Mouse (Mus musculus) forebrain, embryonic 10.5 days (tissue): Measurements from ENCODE around the gene Lipa. TPM values are rescaled to one million over a fixed set of nuclear protein-coding genes. Genes with fewer than 3 reads are reported as not detected.

ENCODE experiments used
- DNase-seq: peaks from one replicate; pipeline ENCODE4 v3.0.0-alpha.2; 2017; ENCODE audit warnings: low spot score; ENCODE audit errors: extremely low spot score
- H3K27ac ChIP-seq: fragments of 300-500 bp; sonication (generic); 2 replicates; pipeline ENCODE4 v1.5.1; 2016; ENCODE audit warnings: mild to moderate bottlenecking
- H3K27me3 ChIP-seq: fragments of 300-500 bp; sonication (generic); 2 replicates; pipeline ENCODE4 v1.6.1; 2016; ENCODE audit warnings: mild to moderate bottlenecking; ENCODE audit not compliant: poor library complexity, severe bottlenecking
- H3K36me3 ChIP-seq: fragments of 300-500 bp; sonication (generic); replicated peaks from 2 replicates; pipeline ENCODE4 v1.6.1; 2016; ENCODE audit warnings: mild to moderate bottlenecking, moderate library complexity
- H3K4me1 ChIP-seq: fragments of 300-500 bp; sonication (generic); 2 replicates; pipeline ENCODE4 v1.6.1; 2016
- H3K4me3 ChIP-seq: fragments of 300-500 bp; sonication (generic); 2 replicates; pipeline ENCODE4 v1.5.1; 2016; ENCODE audit warnings: mild to moderate bottlenecking, moderate library complexity
- H3K9me3 ChIP-seq: fragments of 300-500 bp; sonication (generic); 2 replicates; pipeline ENCODE4 v1.6.1; 2016; ENCODE audit warnings: mild to moderate bottlenecking, moderate library complexity
- WGBS: fragments of 180-500 bp; shearing (Covaris S2); methylation state at CpG from one replicate; pipeline ENCODE4 v1.1.7; 2016; 5-methylcytosine and 5-hydroxymethylcytosine counted together
- polyA plus RNA-seq: library from polyadenylated mRNA; unstranded; fragments of >200 nt; fragmentation: Nextera tagmentation; extraction: Ambion mirVana; gene quantifications from 2 replicates; pipeline ENCODE4 v1.2.1, GENCODE M21; 2016

Gene Lipa
- polyA plus RNA-seq, 1 experiment from 2014 or later: 15.8 TPM

GRCm38 (mm10) chr19:34474991-34475971 is 52.0 kb downstream of the Lipa start, which contains the start of gene Ch25h:
Gene Ch25h (minus strand): TSS chr19:34475164.
- 1% methylated on average over 35 of the region's 35 CpGs for whole genome bisulfite sequencing
- Histone ChIP-seq H3K27ac (peak within 1 kb of the TSS; percentile 35; the same call in 1 of the 2 replicates), H3K4me1 (peaks cover 21% of the 10 kb centered on the region), H3K9me3 (no peaks in the 10 kb centered on the region), H3K36me3 (no peaks in the 10 kb centered on the region), H3K27me3 (peaks cover 78% of the 10 kb centered on the region), H3K4me3 (peak within 1 kb of the TSS; percentile 62)
- peak; percentile 55 for DNase-seq

DNA sequence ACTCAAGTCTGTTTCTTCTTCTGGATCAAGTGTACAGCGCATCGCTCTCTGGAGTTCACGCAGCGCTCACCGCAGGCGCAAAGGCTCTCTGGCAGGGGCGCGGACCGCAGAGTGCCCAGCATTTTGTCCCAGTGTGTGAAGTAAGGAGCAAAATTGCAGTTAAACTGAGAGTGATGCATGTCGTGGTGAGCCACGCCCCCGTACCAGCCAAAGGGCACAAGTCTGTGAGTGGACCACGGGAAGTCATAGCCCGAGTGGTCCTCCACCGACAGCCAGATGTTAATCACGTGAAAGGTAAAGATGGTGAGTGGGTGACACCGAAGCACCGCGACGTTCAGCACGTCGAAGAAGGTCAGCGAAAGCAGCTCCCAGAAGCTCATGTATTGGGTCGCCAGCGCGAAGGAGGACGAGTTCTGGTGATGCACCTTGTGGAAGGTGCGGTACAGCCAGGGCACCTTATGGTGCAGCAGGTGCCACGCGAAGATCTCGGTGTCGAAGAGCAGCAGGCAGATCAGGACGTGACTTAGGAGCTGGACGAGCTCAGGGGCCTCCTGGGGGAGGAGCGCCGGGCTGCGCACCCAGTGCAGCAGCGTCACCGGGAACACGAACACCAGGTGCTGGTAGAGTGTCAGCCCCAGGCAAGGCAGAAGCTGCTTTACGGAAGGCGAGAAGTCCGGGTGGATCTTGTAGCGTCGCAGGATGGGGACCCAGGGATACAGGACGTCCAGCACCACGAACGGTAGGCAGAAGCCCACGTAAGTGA is 52.9 kb downstream of the Lipa start:
- WGBS: 7% methylated on average over 49 of the region's 49 CpGs
- peak; percentile 23 for DNase-seq
- H3K27me3 ChIP-seq: peaks cover 82% of the 10 kb centered on the region
- no peaks in the 10 kb centered on the region for H3K36me3 ChIP-seq
- no peak overlapping the region for H3K27ac ChIP-seq
- H3K4me1 ChIP-seq: peaks cover 21% of the 10 kb centered on the region
- peak overlapping the region; percentile 62 for H3K4me3 ChIP-seq
- no peaks in the 10 kb centered on the region for H3K9me3 ChIP-seq

- DNase-seq: no peak
- no peaks in the 10 kb centered on the region for H3K36me3 ChIP-seq
- 83% methylated on average over 2 of the region's 2 CpGs for WGBS
- H3K27ac ChIP-seq: no peak overlapping the region
- no peak overlapping the region for H3K4me3 ChIP-seq
- peaks cover 44% of the 10 kb centered on the region for H3K4me1 ChIP-seq
- no peaks in the 10 kb centered on the region for H3K9me3 ChIP-seq
- peaks cover 66% of the 10 kb centered on the region for H3K27me3 ChIP-seq
Observed at GRCm38 (mm10) chr19:34471703-34472102, 55.6 kb downstream of the Lipa start.

DNA sequence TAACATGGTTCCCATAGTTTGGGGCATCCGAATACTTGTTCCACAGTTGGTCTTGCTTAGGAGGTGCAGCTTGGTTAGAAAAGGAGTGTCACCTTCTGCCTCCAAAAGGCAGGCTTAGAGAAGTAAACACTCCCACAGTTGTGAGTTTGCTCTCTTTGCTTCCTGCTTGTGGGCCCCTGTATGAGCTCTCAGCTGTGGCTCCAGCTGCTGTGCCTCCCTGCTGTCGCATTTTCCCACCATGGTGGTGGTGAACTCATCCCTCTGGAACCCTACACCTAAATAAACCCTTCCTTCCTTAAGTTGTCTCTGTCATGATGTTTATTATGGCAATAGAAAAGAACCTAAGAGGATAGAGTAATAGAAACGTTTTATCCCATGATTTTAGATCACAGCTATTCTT is 58.5 kb downstream of the Lipa start:
- Histone ChIP-seq H3K9me3 (no peaks in the 10 kb centered on the region), H3K36me3 (no peaks in the 10 kb centered on the region), H3K4me1 (peaks cover 22% of the 10 kb centered on the region), H3K4me3 (no peak overlapping the region), H3K27me3 (peaks cover 57% of the 10 kb centered on the region), H3K27ac (no peak overlapping the region)
- DNase-seq: no peak
- 51% methylated on average over 3 of the region's 3 CpGs for whole genome bisulfite sequencing

- Histone ChIP-seq H3K4me1 (peaks cover 22% of the 10 kb centered on the region), H3K9me3 (no peaks in the 10 kb centered on the region), H3K4me3 (no peak overlapping the region), H3K27ac (no peak overlapping the region), H3K27me3 (peaks cover 51% of the 10 kb centered on the region), H3K36me3 (no peaks in the 10 kb centered on the region)
- DNase-seq: no peak
- 34% methylated on average over 6 of the region's 6 CpGs for WGBS
Observed at GRCm38 (mm10) chr19:34468216-34468615, 59.1 kb downstream of the Lipa start.

- DNase-seq: no peak
- WGBS: 74% methylated on average over 3 of the region's 3 CpGs
- Histone ChIP-seq H3K4me3 (no peak overlapping the region), H3K9me3 (no peaks in the 10 kb centered on the region), H3K4me1 (peaks cover 22% of the 10 kb centered on the region), H3K27me3 (peaks cover 51% of the 10 kb centered on the region), H3K36me3 (no peaks in the 10 kb centered on the region), H3K27ac (no peak overlapping the region)
Observed at GRCm38 (mm10) chr19:34464453-34464852, 62.8 kb downstream of the Lipa start.

DNA sequence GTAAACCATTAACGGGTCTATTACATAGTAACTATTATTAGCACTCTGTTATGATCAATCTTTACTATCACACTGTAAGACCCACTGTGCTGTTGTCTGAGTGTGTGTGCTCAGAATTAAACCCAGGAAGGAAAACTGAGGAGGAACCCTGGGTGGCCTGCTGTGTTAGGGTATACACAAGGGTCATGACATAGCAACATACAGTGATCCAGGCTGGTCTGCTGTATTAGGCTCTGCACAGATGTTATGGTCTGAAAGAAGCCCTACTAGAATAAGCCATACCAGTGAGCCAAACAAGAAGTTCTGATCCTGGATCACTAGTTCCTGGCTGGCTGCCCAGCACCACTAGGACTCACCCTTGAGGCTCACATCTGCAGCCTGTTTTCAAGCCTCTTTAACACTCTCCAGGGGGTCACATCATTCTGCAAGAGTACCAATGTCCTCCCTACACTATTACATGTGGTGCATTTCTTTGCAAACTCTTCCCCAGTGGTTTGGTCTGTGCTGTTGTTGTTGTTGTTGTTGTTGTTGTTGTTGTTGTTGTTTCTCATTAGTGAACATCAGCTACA is 65.7 kb downstream of the Lipa start:
- Histone ChIP-seq H3K4me3 (no peak overlapping the region), H3K27ac (no peak overlapping the region), H3K36me3 (no peaks in the 10 kb centered on the region), H3K9me3 (no peaks in the 10 kb centered on the region), H3K27me3 (peaks cover 58% of the 10 kb centered on the region), H3K4me1 (no peaks in the 10 kb centered on the region)
- WGBS: 93% methylated on average over 1 of the region's 1 CpGs
- DNase-seq: no peak

GRCm38 (mm10) chr19:34450784-34451370 is 76.4 kb downstream of the Lipa start:
- WGBS: 86% methylated on average over 1 of the region's 1 CpGs
- Histone ChIP-seq H3K27ac (no peak overlapping the region), H3K27me3 (peaks cover 24% of the 10 kb centered on the region), H3K9me3 (no peaks in the 10 kb centered on the region), H3K4me3 (no peak overlapping the region), H3K36me3 (no peaks in the 10 kb centered on the region), H3K4me1 (peaks cover 5% of the 10 kb centered on the region; the same call in 1 of the 2 replicates)
- DNase-seq: no peak

GRCm38 (mm10) chr19:34448851-34449250 is 78.4 kb downstream of the Lipa start:
- H3K27ac ChIP-seq: no peak overlapping the region
- no peak for DNase-seq
- H3K9me3 ChIP-seq: no peaks in the 10 kb centered on the region
- no peak overlapping the region for H3K4me3 ChIP-seq
- 97% methylated on average over 1 of the region's 1 CpGs for WGBS
- no peaks in the 10 kb centered on the region for H3K36me3 ChIP-seq
- H3K27me3 ChIP-seq: peaks cover 6% of the 10 kb centered on the region
- H3K4me1 ChIP-seq: peaks cover 5% of the 10 kb centered on the region; the same call in 1 of the 2 replicates

- no peak overlapping the region for H3K27ac ChIP-seq
- no peak overlapping the region for H3K4me3 ChIP-seq
- no peaks in the 10 kb centered on the region for H3K36me3 ChIP-seq
- 70% methylated on average over 4 of the region's 4 CpGs for WGBS
- DNase-seq: no peak
- peaks cover 5% of the 10 kb centered on the region; the same call in 1 of the 2 replicates for H3K4me1 ChIP-seq
- no peaks in the 10 kb centered on the region for H3K27me3 ChIP-seq
- H3K9me3 ChIP-seq: no peaks in the 10 kb centered on the region
Observed at GRCm38 (mm10) chr19:34445410-34446012, 81.8 kb downstream of the Lipa start.

GRCm38 (mm10) chr19:34444785-34445184 is 82.5 kb downstream of the Lipa start:
- H3K36me3 ChIP-seq: no peaks in the 10 kb centered on the region
- H3K9me3 ChIP-seq: no peaks in the 10 kb centered on the region
- 90% methylated on average over 3 of the region's 3 CpGs for WGBS
- H3K4me3 ChIP-seq: no peak overlapping the region
- H3K4me1 ChIP-seq: peaks cover 5% of the 10 kb centered on the region; the same call in 1 of the 2 replicates
- H3K27me3 ChIP-seq: no peaks in the 10 kb centered on the region
- H3K27ac ChIP-seq: no peak overlapping the region
- DNase-seq: no peak
